Mouse (Mus musculus) left cerebral cortex, postnatal 14 days (tissue): ENCODE measurements around the gene Eml5. TPM values are rescaled to one million over a fixed set of nuclear protein-coding genes. Genes with fewer than 3 reads are reported as not detected.
A peak's percentile ranks its signal among the peaks of the same experiment; 100 is the strongest.

Experiments used
- DNase-seq, 2 experiments: peaks; one replicate each; pipeline ENCODE4 v3.0.0; 2021 to 2022; ENCODE audit warnings: low spot score in 2 of 2, mixed read lengths in 1 of 2
- intact Hi-C: fragments of 180-260 bp; cut with DNase I; formaldehyde crosslinking; loops from one replicate; pipeline ENCODE4 v1.15.1; 2025
- total RNA-seq, 2 experiments: library from RNA; stranded (reverse); gene quantifications; 2 replicates each; pipeline ENCODE4 v1.2.3; 2021

Gene Eml5
- total RNA-seq, 2 experiments from 2014 or later = 58.2 to 59.7 TPM

GRCm38 (mm10) chr12:98741011-98741501, 160.2 kb downstream of the Eml5 start:
- DNase-seq = peak in 1 of 2 experiments; percentile 47
- intact Hi-C loops = no loop called here

- intact Hi-C loops = loop anchor here (10.0 kb wide), 1 partner anchor 63 kb away; no protein-coding TSS in a partner anchor
Observed at GRCm38 (mm10) chr12:98737801-98738350, 163.4 kb downstream of the Eml5 start.

GRCm38 (mm10) chr12:98736951-98737800, 164.1 kb downstream of the Eml5 start, which contains the start of gene Ptpn21:
Ptpn21 (minus strand) TSS chr12:98737405.
- no peak for DNase-seq
- intact Hi-C loops = loop anchor here (10.0 kb wide), 1 partner anchor 62 kb away; no protein-coding TSS in a partner anchor

More at GRCm38 (mm10) chr12:98737801-98738350, 163.4 kb downstream of the Eml5 start:
- no peak for DNase-seq

Other genes starting within 250 kb of the Eml5 start
- gene Ptpn21, start 164.1 kb downstream of the Eml5 start, total RNA-seq = 1 to 10 TPM; 7.5 to 7.6 TPM
- 10 to 100 TPM; 92.6 to 96.6 TPM for gene Zc3h14, start 154.5 kb downstream of the Eml5 start, total RNA-seq
- 10 to 100 TPM; 35.5 to 36.2 TPM for gene Ttc8, start 19.1 kb upstream of the Eml5 start, total RNA-seq